Mouse (Mus musculus): ENCODE measurements around the gene Ccdc116. TPM values are rescaled to one million over a fixed set of nuclear protein-coding genes. Genes with fewer than 3 reads are reported as not detected.
"Not testable (repeated sequence)": the region's sequence is repeated elsewhere in the genome, so short reads cannot be mapped to it uniquely, and the experiment has no call there.

Gene Ccdc116
- under 1 TPM in 1 of 2 experiments, not detected in 1; 0.13 TPM for total RNA-seq (2021)
- long read RNA-seq, experiment 1, partial matches to known transcripts = 0 of 1 reads
- long read RNA-seq, experiment 1, other reads (novel, unspliced or antisense) = 1 of 1 reads
- long read RNA-seq, experiment 2 = 0 reads

GRCm38 (mm10) chr16:17146772-17147235, at the start of gene Ccdc116:
Gene Ccdc116, minus strand, starts transcription at chr16:17147229.
- peak; percentile 80 for DNase-seq
- intact Hi-C loops (cut with DNase I; ENCODE audit: low total_unique reads) = no loop called here

- intact Hi-C loops (cut with DNase I; ENCODE audit: low total_unique reads) = no loop called here
Observed at GRCm38 (mm10) chr16:17193823-17194222, 46.8 kb upstream of the Ccdc116 start.

GRCm38 (mm10) chr16:17185475-17185874, 38.4 kb upstream of the Ccdc116 start:
- no peak for DNase-seq
- intact Hi-C loops (cut with DNase I; ENCODE audit: low total_unique reads) = no loop called here

More at GRCm38 (mm10) chr16:17193823-17194222, 46.8 kb upstream of the Ccdc116 start:
- no peak for DNase-seq

GRCm38 (mm10) chr16:17183003-17183402, 36.0 kb upstream of the Ccdc116 start:
- peak; percentile 10 for DNase-seq
- intact Hi-C loops (cut with DNase I; ENCODE audit: low total_unique reads) = no loop called here

DNA sequence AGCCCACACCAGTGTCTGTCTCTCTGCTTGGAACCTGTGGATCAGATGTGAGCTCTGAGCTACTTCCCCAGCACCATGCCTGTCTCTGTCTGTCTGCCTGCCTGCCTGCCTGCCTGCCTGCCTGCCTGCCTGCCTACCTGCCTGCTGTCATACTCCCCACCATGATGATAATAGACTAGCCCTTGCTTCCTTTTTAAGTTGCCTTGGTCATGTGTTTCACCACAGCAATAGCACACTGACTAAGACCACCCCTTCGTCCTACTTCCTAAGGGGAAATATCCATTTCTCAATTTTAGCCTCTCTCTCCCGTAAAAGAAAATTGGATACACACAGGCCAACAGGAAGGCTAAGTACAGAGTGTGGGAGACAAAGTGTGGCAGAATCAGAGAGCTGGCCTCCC, 35.1 kb upstream of the Ccdc116 start:
- no peak for DNase-seq
- intact Hi-C loops (cut with DNase I; ENCODE audit: low total_unique reads) = no loop called here

- intact Hi-C loops (cut with DNase I; ENCODE audit: low total_unique reads) = no loop called here
- DNase-seq = no peak
Observed at GRCm38 (mm10) chr16:17181382-17181781, 34.4 kb upstream of the Ccdc116 start.

- DNase-seq = no peak
- intact Hi-C loops (cut with DNase I; ENCODE audit: low total_unique reads) = no loop called here
Observed at GRCm38 (mm10) chr16:17179706-17180105, 32.7 kb upstream of the Ccdc116 start.

GRCm38 (mm10) chr16:17177623-17178170, 30.7 kb upstream of the Ccdc116 start:
- no peak for DNase-seq
- intact Hi-C loops (cut with DNase I; ENCODE audit: low total_unique reads) = no loop called here

DNA sequence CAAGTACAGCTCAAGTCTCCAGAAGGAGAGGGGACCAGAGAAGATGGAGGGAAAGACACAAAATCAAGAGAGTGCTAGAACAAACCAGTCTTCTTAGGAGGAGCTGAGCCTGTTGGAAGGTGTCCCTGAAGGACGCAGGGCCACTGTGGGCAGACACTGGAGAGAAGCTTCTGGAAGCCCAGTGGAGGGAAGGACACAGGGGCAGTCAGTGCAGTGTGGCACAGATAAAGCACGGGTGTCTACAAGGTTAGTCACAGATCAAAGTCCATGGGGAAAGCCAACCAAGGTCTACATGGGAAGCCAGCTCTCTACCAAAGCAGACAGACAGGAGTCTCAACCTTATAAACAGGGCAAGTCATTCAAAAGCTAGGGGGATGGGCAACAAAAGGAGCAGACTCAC, 28.7 kb upstream of the Ccdc116 start:
- intact Hi-C loops (cut with DNase I; ENCODE audit: low total_unique reads) = no loop called here

DNA sequence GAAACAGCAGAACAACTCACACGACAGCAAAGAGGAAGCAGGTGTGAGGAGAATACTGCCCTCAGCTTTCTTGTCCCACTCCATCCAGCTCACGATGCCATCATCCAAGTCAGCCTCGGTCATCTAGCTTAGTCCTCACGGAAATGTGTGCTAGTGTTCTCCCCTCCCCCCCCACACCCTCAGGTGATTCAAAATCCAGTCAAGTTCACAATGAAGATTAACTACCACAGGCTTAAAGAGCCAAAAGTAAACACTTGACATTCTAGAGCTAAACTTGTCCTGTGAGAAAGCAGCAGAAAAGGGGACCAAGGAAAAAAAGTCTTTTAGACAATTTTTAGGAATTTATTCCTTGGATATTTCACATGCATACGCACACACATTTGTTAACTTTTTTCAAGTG, 21.0 kb upstream of the Ccdc116 start:
- no peak for DNase-seq
- intact Hi-C loops (cut with DNase I; ENCODE audit: low total_unique reads) = no loop called here

More for the DNA sequence above, 28.7 kb upstream of the Ccdc116 start:
- DNase-seq = no peak

DNA sequence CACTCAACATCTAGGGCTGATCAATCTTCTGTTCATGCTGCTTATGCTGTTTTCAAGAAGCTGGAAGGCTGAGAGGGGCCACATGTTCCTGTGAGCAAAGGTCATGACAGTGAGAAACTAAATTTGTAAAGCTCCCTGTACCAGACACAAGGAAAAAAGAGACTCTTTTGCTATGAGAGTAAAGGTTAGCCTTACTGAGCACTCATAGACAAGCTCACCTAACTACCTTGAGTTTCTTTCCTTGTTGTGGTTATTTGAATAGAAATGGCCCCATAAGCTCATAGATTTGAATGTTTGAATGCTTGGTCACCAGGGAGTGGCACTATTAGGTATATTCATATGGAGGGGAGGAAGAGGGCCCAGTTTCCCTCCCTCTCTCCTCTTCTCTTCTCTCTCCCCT, 20.1 kb upstream of the Ccdc116 start:
- intact Hi-C loops (cut with DNase I; ENCODE audit: low total_unique reads) = no loop called here
- DNase-seq = no peak

DNA sequence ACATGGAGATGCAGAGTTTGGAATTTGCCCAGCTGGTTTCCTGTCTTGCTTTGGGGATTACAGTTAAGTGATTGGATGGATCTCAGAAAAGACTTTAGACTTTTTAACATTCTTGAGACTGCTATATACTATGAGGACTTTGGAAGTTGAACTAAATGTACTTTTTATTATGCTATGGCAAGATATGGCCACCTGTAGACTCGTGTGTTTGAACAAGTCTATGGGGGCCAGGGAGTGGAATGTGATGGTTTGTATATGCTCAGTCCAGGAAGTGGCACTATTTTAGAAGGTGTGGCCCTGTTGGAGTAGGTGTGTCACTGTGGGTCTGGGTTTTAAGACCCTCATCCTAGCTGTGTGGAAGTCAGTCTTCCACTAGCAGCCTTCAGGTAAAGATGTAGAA, 18.4 kb upstream of the Ccdc116 start:
- DNase-seq = not testable (repeated sequence)

GRCm38 (mm10) chr16:17154346-17154745, 7.3 kb upstream of the Ccdc116 start:
- DNase-seq = no peak
- intact Hi-C loops (cut with DNase I; ENCODE audit: low total_unique reads) = no loop called here

More for the DNA sequence above, 18.4 kb upstream of the Ccdc116 start:
- intact Hi-C loops (cut with DNase I; ENCODE audit: low total_unique reads) = not testable (repeated sequence)

- no peak for DNase-seq
- intact Hi-C loops (cut with DNase I; ENCODE audit: low total_unique reads) = no loop called here
Observed at GRCm38 (mm10) chr16:17151874-17152273, 4.8 kb upstream of the Ccdc116 start.

GRCm38 (mm10) chr16:17150520-17151258, 3.7 kb upstream of the Ccdc116 start:
- no peak for DNase-seq
- intact Hi-C loops (cut with DNase I; ENCODE audit: low total_unique reads) = no loop called here

DNA sequence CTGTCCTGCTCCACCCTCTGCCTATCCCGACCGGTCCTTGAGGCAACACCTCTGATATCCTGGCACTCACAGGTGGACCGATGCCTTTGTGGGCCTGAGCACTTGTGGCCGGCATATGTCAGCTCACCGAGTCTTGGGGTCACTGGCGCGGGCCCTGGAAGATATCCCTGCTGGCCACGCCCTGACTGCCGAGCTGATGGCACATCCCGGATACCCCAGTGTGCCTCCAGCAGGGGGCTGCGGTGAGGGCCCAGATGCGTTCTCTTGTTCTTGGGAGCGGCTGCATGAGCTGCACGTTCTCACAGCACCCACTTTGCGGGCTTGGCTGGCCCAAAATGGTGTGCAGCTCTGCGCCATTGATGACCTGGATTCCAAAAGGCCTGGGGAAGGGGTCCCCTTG, 1.1 kb upstream of the Ccdc116 start:
- intact Hi-C loops (cut with DNase I; ENCODE audit: low total_unique reads) = no loop called here
- no peak for DNase-seq

- intact Hi-C loops (cut with DNase I; ENCODE audit: low total_unique reads) = no loop called here
- DNase-seq = no peak
Observed at GRCm38 (mm10) chr16:17147391-17147929, 431 bp upstream of the Ccdc116 start.

GRCm38 (mm10) chr16:17144339-17144738, 2.7 kb downstream of the Ccdc116 start, which contains the start of gene Ydjc:
Gene Ydjc, plus strand, starts transcription at chr16:17144621.
- intact Hi-C loops (cut with DNase I; ENCODE audit: low total_unique reads) = no loop called here
- DNase-seq = no peak

DNA sequence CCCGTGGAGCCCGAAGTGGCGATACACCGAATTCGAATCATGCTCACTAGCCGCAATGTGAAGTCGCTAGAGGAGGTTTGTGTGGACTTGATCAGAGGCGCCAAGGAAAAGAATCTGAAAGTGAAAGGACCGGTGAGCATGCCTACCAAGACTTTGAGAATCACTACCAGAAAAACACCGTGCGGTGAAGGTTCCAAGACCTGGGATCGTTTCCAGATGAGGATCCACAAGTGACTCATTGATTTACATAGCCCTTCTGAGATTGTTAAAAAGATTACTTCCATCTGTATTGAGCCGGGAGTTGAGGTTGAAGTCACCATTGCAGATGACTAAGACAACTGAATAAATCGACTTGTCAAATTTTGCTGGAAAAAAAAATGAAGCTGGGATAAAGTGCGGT, 9.7 kb downstream of the Ccdc116 start:
- DNase-seq = no peak

GRCm38 (mm10) chr16:17132906-17133200, 14.2 kb downstream of the Ccdc116 start:
- no peak for DNase-seq
- intact Hi-C loops (cut with DNase I; ENCODE audit: low total_unique reads) = no loop called here

More for the DNA sequence above, 9.7 kb downstream of the Ccdc116 start:
- intact Hi-C loops (cut with DNase I; ENCODE audit: low total_unique reads) = loop anchor here (5.0 kb wide), 1 partner anchor 140 kb away; the partner anchor contains the start of gene Tmem191c
